Mouse (Mus musculus): ENCODE measurements at regions not wholly inside any gene's neighbourhood (a gene's known extent, or its start where the extent isn't known, plus 50 kb on each side); places are given as distances from the start of the nearest gene placed in this dataset.
"Not testable (repeated sequence)": the region's sequence is repeated elsewhere in the genome, so short reads cannot be mapped to it uniquely, and the experiment has no call there.

DNA sequence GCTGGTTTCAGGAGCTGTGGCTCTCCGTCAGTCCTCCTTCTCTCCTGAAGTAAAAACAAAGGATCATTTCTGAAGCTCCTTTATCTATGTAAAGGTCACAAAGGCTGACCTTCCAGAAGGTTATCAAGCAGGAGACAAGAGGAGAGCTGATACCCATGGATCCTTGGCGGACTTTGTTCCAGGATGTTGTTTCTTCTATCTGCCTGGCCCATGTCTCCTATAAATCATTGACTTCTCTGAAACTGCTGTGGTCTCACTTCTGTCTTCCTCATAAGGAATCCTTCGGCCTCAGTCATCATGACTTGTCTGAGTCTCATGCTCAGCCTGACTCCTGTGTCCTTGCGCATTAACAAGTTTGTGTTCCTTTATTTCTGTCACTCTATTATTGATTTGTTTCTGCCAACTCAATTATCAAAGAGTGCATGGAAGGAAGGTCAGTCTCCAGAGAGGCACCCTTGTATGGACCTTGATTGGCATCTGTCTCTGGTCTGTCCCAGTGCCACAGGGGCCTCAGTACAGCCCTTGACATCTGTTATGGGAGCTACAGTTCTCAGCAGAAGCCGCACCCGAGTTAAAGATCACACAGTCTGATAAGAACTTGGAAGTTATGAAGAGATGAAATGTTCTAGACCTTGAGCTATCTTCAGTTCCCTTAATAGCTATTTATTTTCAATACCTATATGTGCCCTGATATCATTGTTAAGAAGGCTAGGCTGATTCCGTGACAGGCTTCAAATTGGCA lies 53.2 kb upstream of the Dazl start:
- no peak for DNase-seq (ENCODE audit: low spot score)

- DNase-seq (ENCODE audit: low spot score), result not testable (repeated sequence)
These were observed 60.4 kb upstream of the Dazl start for GRCm38 (mm10) chr17:50353818-50354217.

DNA sequence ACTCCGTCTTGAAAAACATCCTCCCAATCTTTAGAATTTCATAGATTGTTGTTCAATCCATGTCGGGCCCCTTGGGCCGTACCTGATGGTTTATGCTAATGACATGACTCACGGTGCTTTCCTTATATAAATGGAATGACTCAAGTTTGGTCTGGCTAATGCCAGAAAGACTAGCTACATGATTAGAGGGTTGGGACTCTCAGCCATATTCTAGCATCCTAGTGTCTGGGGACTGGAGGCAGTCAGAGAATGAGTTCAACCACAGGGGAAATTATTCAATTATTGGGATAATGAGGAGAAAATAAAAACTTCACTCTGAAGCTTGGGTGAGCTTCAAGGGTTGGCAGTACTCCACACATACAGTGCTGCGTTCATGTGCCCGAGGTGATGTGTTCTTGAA lies 60.9 kb upstream of the Dazl start:
- no peak for DNase-seq (ENCODE audit: low spot score)

DNA sequence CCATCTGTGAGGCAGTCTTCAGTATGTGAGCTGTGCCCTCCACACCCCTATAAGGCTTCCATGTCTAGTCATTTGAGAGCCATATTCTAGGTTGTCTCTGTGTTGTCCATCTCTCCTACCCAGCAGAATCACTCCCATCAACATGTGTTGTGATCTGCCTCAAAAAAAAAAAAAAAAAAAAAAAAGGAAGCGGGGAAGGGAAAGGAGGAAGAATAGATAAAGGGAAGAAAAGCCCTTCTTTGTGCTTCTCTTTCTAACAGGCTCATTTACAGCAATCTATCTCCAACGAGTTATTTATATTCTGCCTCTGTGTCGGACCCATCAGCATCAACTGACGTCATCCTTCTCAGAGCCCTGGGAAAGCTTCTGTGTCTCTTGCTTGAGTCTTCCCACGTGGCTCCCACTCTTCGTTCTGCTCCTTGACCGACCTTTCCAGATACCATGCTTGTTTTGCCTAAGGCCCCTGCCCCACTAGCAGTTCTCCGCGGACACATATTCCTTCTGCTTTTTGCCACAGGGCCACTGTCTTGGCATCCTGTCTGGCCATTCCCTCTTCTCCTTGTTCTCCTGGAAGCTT lies 68.3 kb upstream of the Dazl start:
- no peak for DNase-seq (ENCODE audit: low spot score)

DNA sequence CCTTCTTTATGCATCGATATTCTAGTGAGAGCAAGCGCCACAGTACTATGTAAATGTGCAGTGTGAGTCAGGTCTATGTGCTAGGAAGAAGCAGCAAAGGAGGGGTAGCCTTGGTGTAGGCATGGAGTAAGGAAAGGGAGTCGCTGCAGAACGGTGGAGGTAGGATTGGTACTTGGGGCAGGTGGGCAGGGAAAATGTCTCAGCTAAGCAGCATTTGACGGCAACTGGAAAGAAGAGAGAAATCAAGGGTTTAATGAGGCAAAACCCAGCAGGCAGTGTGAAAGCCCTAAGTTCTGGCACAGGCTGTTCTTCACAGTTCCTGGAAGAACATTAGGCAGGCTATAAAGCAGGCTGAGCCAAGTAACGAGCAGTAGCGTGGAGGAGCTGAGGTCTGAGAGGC lies 72.0 kb upstream of the Dazl start:
- no peak for DNase-seq (ENCODE audit: low spot score)

DNA sequence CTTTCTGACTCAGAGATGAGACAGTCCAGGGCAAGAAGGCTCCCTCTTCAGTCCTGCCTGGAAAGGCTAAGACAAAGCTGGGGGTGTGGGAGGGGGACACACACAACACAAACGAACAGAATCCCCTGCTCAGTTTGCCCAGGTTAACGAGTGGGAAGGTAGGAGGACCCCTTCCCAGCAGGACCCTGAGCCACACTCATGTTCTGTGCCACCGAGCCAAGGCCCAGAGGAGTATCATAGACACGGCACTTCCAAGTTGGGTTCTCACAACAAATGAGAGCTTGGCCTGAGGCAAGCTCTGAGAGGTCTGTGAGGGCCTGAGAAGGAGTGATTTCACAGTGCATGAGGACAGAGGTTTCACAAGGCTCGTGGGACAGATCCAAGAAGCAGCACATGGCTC lies 72.7 kb upstream of the Dazl start:
- DNase-seq (ENCODE audit: low spot score), result no peak

DNA sequence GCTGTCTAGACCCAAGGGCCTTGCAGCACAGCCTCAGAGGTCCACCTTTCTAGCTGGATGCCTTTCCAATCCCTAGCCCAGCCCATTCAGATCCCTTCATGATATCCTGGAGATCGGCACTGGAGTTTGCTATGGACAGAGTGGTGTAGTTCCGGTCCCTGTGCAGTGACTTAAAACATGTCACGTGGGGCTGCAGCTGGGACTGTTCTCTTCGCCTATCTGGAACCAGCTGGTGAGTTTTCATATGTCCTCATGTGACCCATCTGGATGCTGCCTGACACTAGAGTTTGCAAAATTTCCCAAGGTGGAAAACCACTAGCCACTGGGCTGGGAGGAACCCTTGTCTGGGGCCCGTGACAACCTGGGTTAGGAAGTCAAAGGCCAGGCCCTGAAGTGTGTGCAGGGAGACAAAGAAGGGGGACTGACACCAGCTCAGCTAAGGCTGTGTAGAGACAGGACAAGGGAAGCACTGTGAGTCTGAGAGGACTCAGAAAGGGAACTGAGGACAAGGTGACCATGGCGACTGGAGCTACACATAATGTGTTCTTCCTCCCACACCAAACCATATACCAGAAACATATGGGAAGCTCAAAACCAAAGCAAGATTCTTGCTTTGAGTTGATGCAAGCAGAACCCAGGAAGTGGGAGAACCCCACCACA lies 75.9 kb upstream of the Dazl start:
- no peak for DNase-seq (ENCODE audit: low spot score)

- no peak for DNase-seq (ENCODE audit: low spot score)
These were observed 77.0 kb upstream of the Dazl start for GRCm38 (mm10) chr17:50370484-50370883.

DNA sequence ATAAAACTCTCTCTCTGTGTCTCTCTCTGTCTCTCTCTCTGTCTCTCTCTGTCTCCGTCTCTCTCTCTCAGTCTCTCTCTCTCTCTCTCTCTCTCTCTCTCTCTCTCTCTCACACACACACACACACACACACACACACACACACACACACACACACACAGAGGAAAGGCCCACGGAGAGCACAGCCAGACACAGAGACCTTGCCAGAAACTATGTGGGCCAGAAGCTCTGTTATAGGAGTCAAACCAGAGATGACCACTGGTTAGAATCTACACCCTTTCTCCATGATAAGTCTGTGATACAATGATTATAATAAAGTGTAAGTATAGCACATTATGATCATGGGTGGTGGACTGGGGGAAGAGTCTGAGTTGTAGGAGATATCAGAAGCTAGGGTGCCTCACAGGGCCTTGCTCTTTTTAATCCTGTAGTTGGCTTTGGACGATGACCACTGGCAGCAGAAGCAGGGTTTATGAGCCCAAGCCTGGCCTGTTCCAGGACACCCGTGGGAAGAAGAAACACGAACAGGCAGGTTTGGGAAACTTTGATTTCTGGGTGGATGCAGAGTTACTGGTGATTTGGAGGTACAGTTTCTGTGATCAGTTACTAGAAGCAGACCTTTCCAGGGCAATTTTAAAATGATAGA lies 80.2 kb upstream of the Dazl start:
- no peak for DNase-seq (ENCODE audit: low spot score)

GRCm38 (mm10) chr17:50375465-50375864 lies 82.0 kb upstream of the Dazl start:
- DNase-seq (ENCODE audit: low spot score), result no peak

DNA sequence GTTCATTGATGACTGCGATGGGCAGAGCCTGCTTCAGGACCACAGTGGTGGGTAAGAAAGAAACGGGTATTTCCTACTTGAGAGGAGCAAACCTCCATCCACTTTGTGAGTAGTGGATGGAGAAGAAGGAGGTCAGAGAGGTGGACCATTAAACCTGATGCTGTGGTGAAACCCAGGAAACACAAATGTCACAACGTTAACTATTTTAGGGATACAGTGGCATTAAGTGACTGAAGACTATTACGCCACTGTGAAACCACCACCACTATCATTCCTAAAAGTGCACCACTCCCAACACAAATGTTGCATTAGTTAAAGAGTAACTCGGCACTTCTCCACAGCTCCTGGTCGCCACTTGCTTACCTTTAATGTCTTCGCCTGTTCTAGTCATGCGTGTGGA lies 83.3 kb upstream of the Dazl start:
- no peak for DNase-seq (ENCODE audit: low spot score)

DNA sequence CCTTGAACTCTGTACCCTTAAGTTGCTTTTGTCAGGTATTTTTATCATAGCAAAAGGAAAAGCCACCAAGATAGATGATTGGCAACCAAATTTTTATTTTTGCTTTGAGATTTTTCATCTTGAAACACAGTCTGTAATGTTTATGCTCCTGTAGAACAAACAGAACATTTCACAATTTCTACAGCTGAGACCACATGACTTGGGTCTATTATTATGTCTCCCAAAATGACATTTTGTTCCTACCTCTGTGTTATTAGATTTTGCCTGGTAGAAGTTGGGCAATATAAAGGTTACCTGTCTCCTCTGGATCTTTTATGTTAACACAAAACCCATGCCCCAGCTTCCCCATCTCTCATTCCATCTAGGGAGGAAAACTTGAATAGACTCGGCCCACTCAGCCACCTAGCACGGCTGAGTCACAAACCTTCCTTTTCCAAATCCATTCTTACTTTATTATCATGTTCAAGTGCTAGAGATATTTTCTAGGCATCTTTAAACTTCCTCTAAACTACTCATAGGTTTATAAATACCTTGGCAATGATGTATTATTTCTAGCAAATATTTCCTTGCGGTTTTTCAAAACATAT lies 84.8 kb upstream of the Dazl start:
- no peak for DNase-seq (ENCODE audit: low spot score)

- no peak for DNase-seq (ENCODE audit: low spot score)
These were observed 95.6 kb upstream of the Dazl start for GRCm38 (mm10) chr17:50388715-50389710.

DNA sequence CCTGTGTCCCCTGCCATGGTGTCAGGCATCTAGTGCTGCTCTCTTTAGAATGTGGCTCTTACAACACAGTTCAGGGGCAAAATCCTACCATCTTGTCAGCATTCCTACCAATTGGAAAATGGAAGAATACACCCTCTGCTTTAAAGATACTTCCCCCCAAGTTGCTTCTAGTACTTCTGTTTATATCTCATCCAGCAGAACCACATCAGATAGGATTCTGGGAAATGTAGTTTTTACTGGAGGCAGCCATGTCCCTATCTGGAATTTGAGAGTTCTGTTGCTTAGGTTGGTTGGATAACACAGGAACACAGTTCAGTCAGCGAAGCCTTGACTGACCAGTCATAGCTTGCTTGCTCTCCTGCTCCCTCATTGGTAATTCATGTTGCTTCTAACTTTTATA lies 96.7 kb upstream of the Dazl start:
- DNase-seq (ENCODE audit: low spot score), result no peak

DNA sequence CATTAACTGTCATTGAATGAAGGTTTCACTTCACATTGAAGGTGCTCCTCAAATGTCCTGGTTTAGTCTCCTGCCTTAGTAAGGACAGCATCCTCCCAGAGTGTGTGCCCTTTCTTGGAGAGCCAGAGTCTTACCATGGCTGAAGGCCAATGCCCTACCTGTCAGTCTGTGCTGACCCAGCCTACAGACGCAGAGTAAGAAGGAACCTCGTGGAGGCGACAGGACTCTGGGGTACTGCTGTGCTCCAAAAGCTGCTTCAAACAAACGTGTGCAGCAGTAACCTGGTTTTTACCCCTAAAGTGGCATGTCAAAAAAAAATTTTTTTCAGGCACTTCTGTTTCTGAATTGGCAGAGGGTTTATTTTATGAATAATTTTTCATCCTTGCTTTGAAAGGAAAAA lies 97.8 kb upstream of the Dazl start:
- DNase-seq (ENCODE audit: low spot score), result no peak

DNA sequence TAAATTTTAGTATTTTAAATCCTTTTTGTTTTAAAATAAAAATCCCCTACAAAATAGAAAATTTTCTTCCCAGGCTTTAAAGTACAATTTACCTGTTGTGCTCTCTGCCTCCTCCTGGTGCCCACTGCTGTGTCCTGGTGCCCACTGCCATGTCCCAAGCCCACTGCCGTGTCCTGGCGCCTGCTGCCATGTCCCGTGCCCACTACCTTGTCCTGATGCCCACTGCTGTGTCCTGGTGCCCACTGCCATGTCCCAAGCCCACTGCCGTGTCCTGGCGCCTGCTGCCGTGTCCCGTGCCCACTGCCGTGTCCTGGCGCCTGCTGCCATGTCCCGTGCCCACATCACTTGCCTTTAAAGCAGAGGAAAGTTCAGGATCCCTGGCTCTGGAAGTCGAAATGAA lies 98.6 kb upstream of the Dazl start:
- DNase-seq (ENCODE audit: low spot score), result no peak

GRCm38 (mm10) chr17:50392428-50392827 lies 99.0 kb upstream of the Dazl start:
- DNase-seq (ENCODE audit: low spot score), result no peak

DNA sequence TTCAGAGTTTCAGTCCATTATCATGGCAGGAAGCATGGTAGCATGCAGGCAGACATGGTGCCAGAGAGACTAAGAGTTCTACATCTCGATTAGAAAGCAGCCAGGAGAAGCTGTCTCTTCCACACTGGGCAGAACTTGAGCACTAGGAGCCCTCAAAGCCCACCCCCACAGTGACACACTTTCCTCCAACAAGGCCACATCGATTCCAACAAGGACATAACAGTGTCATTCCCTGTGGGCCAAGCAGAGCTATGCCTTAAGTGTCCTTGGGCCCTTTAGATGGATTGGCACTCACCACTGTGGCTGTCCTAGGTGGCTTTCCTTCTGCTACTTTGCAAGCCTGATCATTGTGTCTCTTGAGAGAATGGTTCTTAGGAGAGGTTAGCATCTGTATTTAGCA lies 99.5 kb upstream of the Dazl start:
- no peak for DNase-seq (ENCODE audit: low spot score)

- DNase-seq (ENCODE audit: low spot score), result no peak
These were observed 100.3 kb upstream of the Dazl start for GRCm38 (mm10) chr17:50393698-50394097.

- DNase-seq (ENCODE audit: low spot score), result no peak
These were observed 101.4 kb upstream of the Dazl start for GRCm38 (mm10) chr17:50394801-50395200.

DNA sequence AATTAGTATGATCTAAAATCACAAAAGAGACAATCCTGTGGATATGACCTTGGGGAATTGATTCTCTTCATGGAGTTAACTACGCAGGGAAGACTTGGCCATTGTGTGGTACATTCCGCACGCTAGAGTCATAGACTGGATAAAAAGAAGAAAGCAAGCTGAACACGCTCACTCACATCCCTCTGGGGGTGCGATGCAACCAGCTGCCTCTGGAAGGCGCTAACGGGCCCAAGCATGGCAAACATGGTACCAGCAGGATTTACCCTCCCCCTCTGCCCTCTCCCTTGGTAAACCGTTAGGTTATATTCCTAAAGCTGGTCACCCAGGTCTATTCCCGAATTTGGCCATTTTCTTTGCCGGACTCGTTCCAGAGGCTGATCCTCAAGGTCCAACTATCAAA lies 102.2 kb upstream of the Dazl start:
- no peak for DNase-seq (ENCODE audit: low spot score)

DNA sequence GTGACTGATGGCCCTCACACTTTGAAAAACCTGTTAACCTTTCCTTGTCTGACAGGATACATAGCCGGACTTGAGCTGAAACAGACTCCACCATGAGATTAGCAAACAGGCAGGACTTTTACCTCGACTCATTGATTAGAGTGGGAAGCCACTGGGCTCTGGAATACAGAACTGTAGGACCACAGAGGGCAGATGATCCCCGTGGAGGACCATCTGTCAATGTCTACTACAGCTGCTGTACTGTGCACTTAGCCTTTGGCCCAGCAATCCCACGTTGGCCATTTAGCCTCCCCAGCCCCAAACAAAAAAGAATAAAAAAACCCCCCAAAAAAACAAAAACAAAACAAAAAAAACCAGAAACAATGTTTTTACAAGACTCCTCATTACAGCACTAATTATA lies 103.9 kb upstream of the Dazl start:
- no peak for DNase-seq (ENCODE audit: low spot score)
